Mouse (Mus musculus) liver, postnatal 0 days (tissue): ENCODE measurements around the gene Dlg2. TPM values are rescaled to one million over a fixed set of nuclear protein-coding genes. Genes with fewer than 3 reads are reported as not detected.

Source experiments
- ATAC-seq: fragments of 200-750 bp; cut with Nextera tagmentation; 2 replicates; pipeline ENCODE4 v1.8.0; 2017; ENCODE audit warnings: mild to moderate bottlenecking, moderate library complexity
- DNase-seq: peaks from one replicate; pipeline ENCODE4 v3.0.0-alpha.2; 2016
- H3K27ac ChIP-seq: fragments of 300-500 bp; sonication (generic); 2 replicates; pipeline ENCODE4 v1.5.1; 2014; ENCODE audit warnings: antibody characterized with exemption, moderate library complexity, mild to moderate bottlenecking, low read depth
- H3K27me3 ChIP-seq: fragments of 300-500 bp; sonication (generic); 2 replicates; pipeline ENCODE4 v1.6.1; 2014; ENCODE audit warnings: low read length, control low read depth, mixed read lengths; ENCODE audit not compliant: insufficient read depth
- H3K36me3 ChIP-seq: fragments of 300-500 bp; sonication (generic); replicated peaks from 2 replicates; pipeline ENCODE4 v1.6.1; 2014; ENCODE audit warnings: mild to moderate bottlenecking, control low read depth, low read length, moderate library complexity, mixed read lengths; ENCODE audit not compliant: insufficient read depth
- H3K4me1 ChIP-seq: fragments of 300-500 bp; sonication (generic); 2 replicates; pipeline ENCODE4 v1.6.1; 2014; ENCODE audit warnings: antibody characterized with exemption, mild to moderate bottlenecking, control low read depth; ENCODE audit not compliant: insufficient read depth
- H3K4me2 ChIP-seq: fragments of 300-500 bp; sonication (generic); 2 replicates; pipeline ENCODE4 v1.6.1; 2014; ENCODE audit warnings: low read depth, mild to moderate bottlenecking, low read length, moderate library complexity, mixed read lengths
- H3K4me3 ChIP-seq: fragments of 300-500 bp; sonication (generic); 2 replicates; pipeline ENCODE4 v1.5.1; 2014; ENCODE audit warnings: low read depth, low read length
- H3K9ac ChIP-seq: fragments of 300-500 bp; sonication (generic); replicated peaks from 2 replicates; pipeline ENCODE4 v1.6.1; 2014; ENCODE audit warnings: mild to moderate bottlenecking, moderate library complexity
- H3K9me3 ChIP-seq: fragments of 300-500 bp; sonication (generic); 2 replicates; pipeline ENCODE4 v1.6.1; 2016; ENCODE audit warnings: mild to moderate bottlenecking, control low read depth, low read length, mixed read lengths
- CTCF ChIP-seq: sonication (generic); IDR thresholded peaks from 2 replicates; pipeline ENCODE4 v1.5.1; 2016; ENCODE audit warnings: antibody characterized with exemption, low read depth
- EP300 ChIP-seq: IDR thresholded peaks from 2 replicates; pipeline ENCODE4 v1.6.1; 2016; ENCODE audit warnings: antibody characterized with exemption, low read depth, mild to moderate bottlenecking
- whole genome bisulfite sequencing: fragments of 180-500 bp; shearing (Covaris S2); extraction: QIAGEN DNeasy Blood & Tissue Kit; methylation state at CpG from one replicate; pipeline ENCODE4 v1.1.7; 2014; ENCODE audit not compliant: insufficient replicate concordance; 5-methylcytosine and 5-hydroxymethylcytosine counted together
- polyA plus RNA-seq: library from polyadenylated mRNA; unstranded; fragments of >200 nt; fragmentation: Nextera tagmentation; extraction: Ambion mirVana; gene quantifications from 2 replicates; pipeline ENCODE4 v1.2.1, GENCODE M21; 2015

Gene Dlg2
- polyA plus RNA-seq, 1 experiment from 2014 or later: 0.41 TPM

DNA sequence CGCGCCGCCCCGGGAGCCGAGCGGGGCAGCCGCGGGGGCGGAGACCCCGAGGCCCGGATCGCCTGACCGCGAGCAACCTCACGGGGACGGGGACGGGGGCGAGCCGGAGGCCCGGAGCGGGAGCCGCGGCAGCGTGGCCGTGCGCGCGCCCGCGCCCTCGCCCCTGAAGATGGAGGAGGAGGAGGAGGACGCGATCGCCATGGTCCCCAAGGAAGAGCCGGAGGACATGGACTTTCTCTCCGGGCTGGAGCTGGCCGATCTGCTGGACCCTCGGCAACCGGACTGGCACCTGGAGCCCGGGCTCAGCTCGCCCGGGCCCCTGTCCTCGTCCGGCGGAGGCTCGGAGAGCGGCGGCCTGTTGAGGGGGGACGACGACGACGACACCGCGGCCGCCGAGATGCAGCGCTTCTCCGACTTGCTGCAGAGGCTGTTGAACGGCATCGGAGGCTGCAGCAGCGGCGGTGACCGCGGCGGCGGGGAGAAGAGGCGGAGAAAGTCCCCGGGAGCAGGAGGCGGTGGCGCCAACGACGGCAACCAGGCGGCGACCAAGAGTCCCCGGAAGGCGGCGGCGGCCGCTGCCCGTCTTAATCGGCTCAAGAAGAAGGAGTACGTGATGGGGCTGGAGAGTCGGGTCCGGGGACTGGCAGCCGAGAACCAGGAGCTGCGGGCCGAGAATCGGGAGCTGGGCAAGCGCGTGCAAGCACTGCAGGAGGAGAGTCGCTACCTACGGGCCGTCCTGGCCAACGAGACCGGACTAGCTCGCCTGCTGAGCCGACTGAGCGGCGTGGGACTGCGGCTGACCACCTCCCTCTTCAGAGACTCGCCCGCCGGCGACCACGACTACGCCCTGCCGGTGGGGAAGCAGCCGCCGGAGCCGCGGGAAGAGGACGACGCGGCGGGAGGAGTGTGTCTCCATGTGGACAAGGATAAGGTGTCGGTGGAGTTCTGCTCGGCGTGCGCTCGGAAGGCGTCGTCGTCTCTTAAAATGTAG lies 33.1 kb upstream of the Dlg2 start:
- peak; percentile 70 for TF ChIP-seq CTCF
- no peak for TF ChIP-seq EP300
- Histone ChIP-seq H3K9ac (peak overlapping the region; percentile 96), H3K4me3 (peak overlapping the region; percentile 91), H3K36me3 (peaks cover 7% of the 10 kb centered on the region), H3K27ac (peak overlapping the region; percentile 99), H3K4me1 (peaks cover 5% of the 10 kb centered on the region; the same call in 1 of the 2 replicates), H3K4me2 (peak overlapping the region; percentile 84), H3K27me3 (no peaks in the 10 kb centered on the region), H3K9me3 (no peaks in the 10 kb centered on the region)
- under 1% methylated on average over 110 of the region's 123 CpGs for WGBS
- DNase-seq (peak; percentile 80), ATAC-seq (peak; percentile 71)

DNA sequence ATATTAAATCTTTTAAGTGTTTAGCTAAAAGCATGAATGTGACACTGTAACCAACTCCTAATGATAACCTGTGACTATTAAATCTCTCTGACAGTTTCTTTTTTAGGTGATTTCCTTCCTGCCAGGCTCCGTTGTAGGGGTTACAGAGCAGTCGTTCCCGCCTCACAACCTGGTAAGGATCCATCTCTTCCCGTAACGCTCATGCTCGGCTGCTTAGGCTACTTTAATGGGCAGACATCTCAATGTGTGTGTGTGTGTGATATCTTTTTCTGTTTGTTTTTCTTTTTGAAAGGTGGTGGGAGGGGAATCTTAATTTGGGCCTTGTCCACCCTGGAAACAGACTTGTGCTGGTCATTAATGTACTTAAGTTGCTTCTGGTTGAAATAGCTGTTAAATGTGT lies 32.3 kb upstream of the Dlg2 start:
- Histone ChIP-seq H3K27me3 (no peaks in the 10 kb centered on the region), H3K9ac (peak overlapping the region; percentile 96), H3K4me1 (peaks cover 5% of the 10 kb centered on the region; the same call in 1 of the 2 replicates), H3K4me3 (peak overlapping the region; percentile 91), H3K36me3 (peaks cover 7% of the 10 kb centered on the region), H3K4me2 (peak overlapping the region; percentile 84), H3K9me3 (no peaks in the 10 kb centered on the region), H3K27ac (peak overlapping the region; percentile 99)
- ATAC-seq (no peak), DNase-seq (no peak)
- TF ChIP-seq EP300 (no peak), CTCF (no peak)
- WGBS: 0% methylated on average over 6 of the region's 6 CpGs

GRCm38 (mm10) chr7:90456149-90456844 lies 20.2 kb upstream of the Dlg2 start:
- Histone ChIP-seq H3K4me3 (peak overlapping the region; percentile 73), H3K9me3 (no peaks in the 10 kb centered on the region), H3K27me3 (no peaks in the 10 kb centered on the region), H3K27ac (no peak overlapping the region), H3K36me3 (peaks cover 26% of the 10 kb centered on the region), H3K4me2 (peak overlapping the region; percentile 90), H3K9ac (peak overlapping the region; percentile 74), H3K4me1 (peaks cover 15% of the 10 kb centered on the region)
- ATAC-seq (no peak), DNase-seq (no peak)
- WGBS: 14% methylated on average over 7 of the region's 7 CpGs
- TF ChIP-seq CTCF (no peak), EP300 (no peak)

GRCm38 (mm10) chr7:90456845-90457468 lies 19.5 kb upstream of the Dlg2 start, which contains the start of gene Tmem126a:
Tmem126a (minus strand) TSS chr7:90457229.
- Histone ChIP-seq H3K27ac (peak within 1 kb of the TSS; percentile 86), H3K4me3 (peak within 1 kb of the TSS; percentile 73), H3K9ac (peak within 1 kb of the TSS; percentile 74), H3K4me2 (peak within 1 kb of the TSS; percentile 90), H3K27me3 (no peaks in the 10 kb centered on the region), H3K9me3 (no peaks in the 10 kb centered on the region), H3K36me3 (peaks cover 21% of the 10 kb centered on the region), H3K4me1 (peaks cover 15% of the 10 kb centered on the region)
- ATAC-seq (peak; percentile 97), DNase-seq (peak; percentile 87)
- 1% methylated on average over 41 of the region's 41 CpGs for WGBS
- TF ChIP-seq CTCF (peak; percentile 43; the same call in 1 of the 2 replicates), EP300 (no peak)

DNA sequence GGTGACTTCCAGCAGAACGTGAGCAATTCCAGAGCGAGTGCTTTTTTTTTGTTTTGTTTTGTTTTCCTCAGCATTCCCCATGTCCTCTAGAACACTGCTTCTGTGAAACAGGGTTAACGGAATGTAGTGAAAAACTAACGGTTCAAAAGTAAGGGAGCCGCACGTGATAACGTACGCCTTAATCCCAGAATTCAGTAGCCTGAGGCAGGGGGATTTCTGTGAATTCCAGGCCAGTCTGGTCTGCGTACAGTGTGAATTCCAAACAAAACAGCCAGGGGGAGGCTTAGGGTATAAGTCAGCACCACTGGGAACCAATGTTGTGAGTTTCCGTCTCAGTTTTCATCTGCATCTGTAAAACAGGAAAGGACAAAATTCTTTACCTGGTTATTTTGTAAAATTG lies 19.0 kb upstream of the Dlg2 start:
- Histone ChIP-seq H3K4me1 (peaks cover 15% of the 10 kb centered on the region), H3K27me3 (no peaks in the 10 kb centered on the region), H3K4me2 (peak overlapping the region; percentile 90), H3K9ac (peak overlapping the region; percentile 74), H3K36me3 (peaks cover 17% of the 10 kb centered on the region), H3K9me3 (no peaks in the 10 kb centered on the region), H3K27ac (peak overlapping the region; percentile 86), H3K4me3 (peak overlapping the region; percentile 73)
- DNase-seq (no peak), ATAC-seq (peak; percentile 39)
- TF ChIP-seq EP300: no peak
- peak; percentile 27 for TF ChIP-seq CTCF
- 4% methylated on average over 10 of the region's 10 CpGs for WGBS
